Mouse (Mus musculus) gastrocnemius, postnatal 36 days (tissue): ENCODE measurements around the gene Aar2. TPM values are rescaled to one million over a fixed set of nuclear protein-coding genes. Genes with fewer than 3 reads are reported as not detected.
"Not testable (repeated sequence)": the region's sequence is repeated elsewhere in the genome, so short reads cannot be mapped to it uniquely, and the experiment has no call there.

Experiments
- DNase-seq, 2 experiments: peaks; one replicate each; pipeline ENCODE4 v3.0.0; 2022
- intact Hi-C: fragments of 180-260 bp; cut with DNase I; formaldehyde crosslinking; loops from one replicate; pipeline ENCODE4 v1.15.1; 2025
- long read RNA-seq, 2 experiments: library from polyadenylated mRNA; stranded (forward); transcript quantifications; one replicate each; pipeline ENCODE4 v2.0.0; 2021
- total RNA-seq, 2 experiments: library from RNA; stranded (reverse); gene quantifications; 2 replicates each; pipeline ENCODE4 v1.2.3; 2021

Aar2 gene
- 10 to 100 TPM; 18.6 to 19.1 TPM for total RNA-seq
- long read RNA-seq, experiment 1, transcript Aar2-201 (4 exons, 3,427 nt) = major isoform, 19 of 26 reads
- long read RNA-seq, experiment 1, partial matches to known transcripts = 0 of 26 reads
- long read RNA-seq, experiment 1, other reads (novel, unspliced or antisense) = 5 of 26 reads
- long read RNA-seq, experiment 2, transcript Aar2-201 (4 exons, 3,427 nt) = major isoform, 25 of 34 reads
- long read RNA-seq, experiment 2, partial matches to known transcripts = 2 of 34 reads
- long read RNA-seq, experiment 2, other reads (novel, unspliced or antisense) = 4 of 34 reads

DNA sequence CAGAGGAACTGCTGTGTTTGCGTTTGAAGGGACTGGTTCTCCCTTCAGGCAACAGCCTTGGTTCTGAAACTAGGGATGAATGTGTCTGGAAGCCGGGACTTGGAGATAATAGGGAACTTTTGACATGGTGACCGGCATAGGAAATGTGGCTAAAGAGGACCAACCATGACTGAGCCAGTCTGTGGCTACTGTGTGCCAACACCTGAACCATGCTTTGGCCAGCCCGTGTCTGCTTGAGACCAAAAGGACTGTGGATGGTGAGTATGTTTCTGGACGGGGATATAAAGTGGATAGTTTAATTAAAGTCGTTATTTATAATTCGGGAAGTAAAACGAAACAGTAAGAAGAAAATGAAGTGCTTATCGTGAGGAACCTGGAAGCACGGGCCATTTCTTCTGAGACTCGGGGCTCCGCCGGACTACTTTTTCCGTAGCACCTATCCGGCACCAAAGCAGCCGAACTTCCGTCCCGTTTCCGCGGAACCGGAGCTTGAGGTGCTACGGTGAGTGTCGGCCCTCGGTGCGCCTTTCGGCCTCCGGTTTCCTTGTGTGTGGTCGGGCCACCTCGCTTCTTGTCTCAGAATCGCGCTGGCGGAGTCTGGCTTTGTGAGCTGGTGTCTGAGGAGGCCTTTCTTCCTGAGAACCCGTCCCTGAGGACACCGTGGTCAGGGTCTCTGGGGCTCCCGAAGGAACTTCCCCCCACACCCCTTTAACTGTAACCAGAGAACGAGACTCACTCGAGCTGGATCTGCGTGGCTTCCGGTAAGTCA is at the start of gene Aar2:
Aar2 (plus strand) TSS at position 462 of the 769 bp plus-strand sequence.
- intact Hi-C loops = no loop called here
- DNase-seq = peak; percentile 69 to 88

- intact Hi-C loops = loop anchor here (5.0 kb wide), 2 partner anchors 76 to 156 kb away; partner anchors contain the start of gene Epb41l1
Observed at GRCm38 (mm10) chr2:156497915-156498314, 49.5 kb upstream of the Aar2 start.

GRCm38 (mm10) chr2:156501025-156501424 is 46.4 kb upstream of the Aar2 start:
- intact Hi-C loops = no loop called here
- no peak for DNase-seq

More at GRCm38 (mm10) chr2:156497915-156498314, 49.5 kb upstream of the Aar2 start:
- DNase-seq = peak; percentile 38 to 60

DNA sequence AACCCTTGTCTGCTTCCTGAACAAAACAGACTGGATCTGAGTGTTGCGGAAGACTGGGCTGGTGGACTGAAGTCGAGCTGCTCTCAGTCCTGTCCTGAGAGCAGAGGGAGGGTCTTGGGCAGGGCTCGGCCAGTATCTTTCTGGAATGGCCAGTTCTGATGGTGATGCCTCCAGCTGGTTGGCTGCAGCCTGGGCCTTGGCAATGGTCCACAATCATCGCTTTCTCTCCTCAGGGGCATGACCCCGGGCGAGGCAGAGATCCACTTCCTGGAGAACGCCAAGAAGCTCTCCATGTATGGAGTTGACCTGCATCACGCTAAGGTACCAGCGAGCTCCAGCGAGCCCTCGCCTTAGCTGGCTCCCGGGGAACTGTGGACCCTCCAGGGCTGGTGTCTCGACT is 41.9 kb upstream of the Aar2 start:
- DNase-seq = no peak
- intact Hi-C loops = no loop called here

DNA sequence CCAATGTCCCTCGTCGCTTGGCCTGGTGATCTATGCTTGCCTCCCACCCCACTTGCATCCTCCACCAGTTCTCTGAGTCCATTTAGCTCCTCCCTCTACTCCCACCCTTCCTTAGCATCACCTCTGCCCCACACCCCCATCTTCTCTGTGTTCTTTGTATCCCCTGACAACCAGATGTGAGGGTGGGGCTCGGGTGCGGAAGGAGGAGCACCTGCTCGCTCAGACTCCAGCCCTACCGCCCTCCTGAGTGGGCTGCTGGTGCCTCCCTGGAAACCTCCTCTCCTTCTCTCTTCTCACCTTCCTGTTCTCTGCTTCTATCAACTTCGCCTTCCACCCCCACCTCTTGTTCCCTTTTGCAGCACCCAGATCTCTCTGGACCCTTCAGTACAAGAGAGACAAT is 35.4 kb upstream of the Aar2 start:
- no peak for DNase-seq
- intact Hi-C loops = no loop called here

GRCm38 (mm10) chr2:156512561-156512960 is 34.8 kb upstream of the Aar2 start:
- no peak for DNase-seq
- intact Hi-C loops = no loop called here

DNA sequence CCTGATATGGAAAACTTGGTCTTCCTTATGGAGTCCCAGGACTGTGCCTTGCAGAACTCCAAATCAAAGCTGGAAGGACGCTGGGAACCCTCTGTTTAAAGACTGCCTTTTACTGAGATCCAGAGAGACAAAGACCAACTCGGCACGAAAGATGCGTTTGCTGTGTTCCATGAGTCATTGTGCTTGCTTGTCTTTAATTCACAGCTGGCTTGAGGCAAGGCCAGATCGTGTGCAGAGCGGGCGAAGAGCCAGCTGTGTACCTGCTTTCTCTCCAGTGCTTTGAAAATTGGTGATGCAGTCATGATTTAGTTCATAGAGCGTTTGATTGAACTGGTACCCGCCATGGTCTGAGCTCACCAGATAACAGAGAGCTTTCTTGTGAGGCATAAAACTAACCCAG is 32.3 kb upstream of the Aar2 start:
- intact Hi-C loops = no loop called here
- DNase-seq = no peak

DNA sequence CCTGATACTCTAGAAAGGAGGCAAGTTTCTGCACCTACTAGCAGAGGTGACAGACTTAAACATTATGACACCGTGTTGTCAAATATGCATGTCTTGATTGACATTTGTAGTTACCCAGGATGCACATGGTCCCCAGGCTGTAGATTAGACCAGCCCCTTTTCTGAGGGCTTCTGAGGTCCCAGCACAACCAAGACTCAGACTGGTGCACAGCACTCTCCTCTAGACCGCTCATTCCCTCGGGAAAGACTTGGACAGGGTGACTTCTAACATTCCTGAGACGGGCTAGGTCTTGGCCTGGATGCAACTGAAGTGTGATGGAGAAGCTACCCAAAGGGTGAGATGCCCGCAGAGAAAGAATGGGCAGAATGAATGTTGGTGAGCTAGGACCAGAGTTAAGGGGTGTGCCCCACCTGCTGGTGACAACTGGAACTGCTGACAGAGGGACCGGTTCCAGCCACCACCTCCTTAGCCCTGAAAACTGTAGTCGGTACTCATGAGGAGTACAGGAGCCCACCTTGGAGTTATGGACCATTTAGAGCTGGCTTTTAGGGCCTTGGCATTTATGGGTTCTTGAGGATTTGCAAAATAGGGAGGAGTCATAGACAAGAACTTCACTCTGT is 31.7 kb upstream of the Aar2 start:
- intact Hi-C loops = no loop called here
- DNase-seq = peak; percentile 39 to 68

DNA sequence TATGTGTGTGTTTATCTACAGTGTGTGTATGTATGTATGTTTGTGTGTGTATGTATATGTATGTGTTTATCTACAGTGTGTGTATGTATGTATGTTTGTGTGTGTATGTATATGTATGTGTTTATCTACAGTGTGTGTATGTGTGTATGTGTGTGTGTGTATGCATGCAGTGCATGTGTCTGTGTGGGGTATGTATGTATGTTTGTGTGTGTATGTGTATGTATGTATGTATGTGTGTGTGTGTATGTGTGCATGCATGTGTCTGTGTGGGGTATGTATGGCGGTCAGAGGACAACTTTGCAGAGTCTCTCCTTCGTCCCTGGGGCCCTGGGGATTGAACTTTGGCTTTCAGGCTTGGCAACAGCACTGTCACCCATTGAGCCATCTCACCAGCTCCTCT is 30.7 kb upstream of the Aar2 start:
- intact Hi-C loops, DNase-seq: not testable (repeated sequence)

- intact Hi-C loops = no loop called here
- DNase-seq = no peak
Observed at GRCm38 (mm10) chr2:156518306-156518705, 29.1 kb upstream of the Aar2 start.

GRCm38 (mm10) chr2:156519584-156519983 is 27.8 kb upstream of the Aar2 start:
- intact Hi-C loops = no loop called here
- DNase-seq = no peak

DNA sequence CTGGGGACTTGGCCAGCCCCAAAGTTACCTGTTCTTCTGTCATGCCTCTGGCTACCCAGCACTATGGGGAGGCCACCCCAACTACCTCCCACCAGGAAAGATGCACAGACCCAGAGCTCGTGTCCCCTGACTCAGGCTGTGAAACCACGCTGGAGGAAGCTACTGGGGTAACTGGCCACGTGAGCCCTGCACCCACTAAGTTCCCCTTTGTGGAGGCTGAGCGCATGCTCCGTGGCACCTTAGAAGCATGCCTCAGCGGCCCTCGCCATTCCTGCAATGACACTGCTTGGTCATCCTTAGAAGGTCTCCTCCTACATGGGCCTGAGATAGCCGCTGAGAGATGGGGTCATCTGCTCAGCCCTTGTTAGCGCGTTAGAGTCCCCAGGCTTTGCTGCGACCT is 24.4 kb upstream of the Aar2 start:
- intact Hi-C loops = no loop called here
- DNase-seq = no peak

DNA sequence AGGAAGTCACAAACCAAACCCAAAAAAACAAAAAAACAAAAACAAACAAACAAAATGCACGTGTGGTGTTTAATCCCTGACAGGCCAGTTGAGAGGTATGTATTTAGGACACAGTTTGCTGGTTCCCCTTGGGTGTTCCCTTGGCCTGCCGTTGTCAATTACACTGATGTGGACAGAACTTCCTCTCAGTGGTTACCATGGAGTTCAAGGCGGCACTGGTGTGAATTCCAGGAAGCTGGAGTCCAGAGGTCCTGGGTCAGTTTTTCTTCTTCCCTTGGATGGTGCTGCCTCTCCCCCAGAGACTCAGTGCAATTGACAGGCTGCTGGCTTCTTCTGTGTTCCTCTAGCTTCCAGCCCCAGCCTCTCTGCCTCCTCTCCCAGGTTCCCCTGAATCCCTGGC is 23.3 kb upstream of the Aar2 start:
- no peak for DNase-seq
- intact Hi-C loops = no loop called here

- intact Hi-C loops = loop anchor here (1.0 to 5.0 kb wide), 2 partner anchors 83 to 177 kb away; partner anchors contain the start of gene Dlgap4
- no peak for DNase-seq
Observed at GRCm38 (mm10) chr2:156529726-156530125, 17.7 kb upstream of the Aar2 start.

DNA sequence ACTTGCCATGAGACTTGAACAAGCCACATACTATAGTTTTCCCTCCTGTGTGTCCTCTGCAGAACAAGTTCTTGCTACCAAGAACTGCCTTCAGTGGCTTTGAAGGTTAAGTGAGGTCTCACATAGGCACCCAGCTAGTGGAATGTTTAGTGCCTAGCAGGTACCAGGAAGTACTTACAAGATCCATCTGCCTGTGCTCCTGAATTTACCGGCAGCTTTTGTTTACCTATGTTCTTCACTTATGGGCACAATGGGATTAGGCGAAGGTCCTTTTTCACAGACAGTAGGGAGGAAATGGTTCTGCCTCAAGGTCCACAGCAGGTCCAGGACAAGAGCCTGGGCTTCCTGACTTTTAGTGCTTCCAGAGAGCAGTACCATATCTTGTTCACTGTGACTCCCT is 14.2 kb upstream of the Aar2 start:
- intact Hi-C loops = loop anchor here (5.0 kb wide), 1 partner anchor 79 kb away; the partner anchor contains the start of gene Dlgap4
- DNase-seq = no peak

DNA sequence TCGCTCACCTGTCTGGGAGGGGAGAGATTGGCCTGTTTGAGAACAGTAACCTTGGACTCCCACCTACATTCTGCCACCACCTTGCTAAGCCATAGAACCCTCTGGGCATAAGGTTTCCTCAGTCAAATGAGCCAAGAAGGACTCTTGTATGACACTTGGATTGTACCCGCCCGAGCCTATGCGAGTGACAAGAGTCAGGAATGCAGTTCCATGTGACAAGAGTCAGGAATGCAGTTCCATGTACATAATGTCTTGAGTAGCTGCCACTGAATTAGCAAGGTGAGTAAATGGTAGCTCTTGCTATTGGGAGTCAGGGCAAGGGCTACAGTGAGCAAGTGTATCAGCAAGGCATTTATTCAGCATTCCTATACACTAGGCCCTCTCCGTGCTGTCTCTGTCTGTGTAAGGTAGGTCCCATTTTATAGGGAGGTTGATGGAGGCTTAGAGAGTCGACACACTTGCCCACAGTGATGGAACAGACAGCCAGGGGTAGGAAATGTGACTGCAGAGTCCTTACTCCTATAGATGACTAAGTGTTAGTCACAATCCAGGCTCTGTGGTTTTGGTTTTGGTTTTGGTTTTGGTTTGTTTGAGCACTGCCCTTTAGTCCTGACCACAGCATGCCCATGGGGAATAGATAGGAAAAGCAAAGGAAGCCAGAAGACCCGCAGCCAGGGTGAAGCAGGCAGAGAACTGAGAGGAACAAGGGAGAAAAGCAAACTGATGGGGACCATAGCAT is 8.4 kb upstream of the Aar2 start:
- no peak for DNase-seq
- intact Hi-C loops = no loop called here

- intact Hi-C loops = no loop called here
- no peak for DNase-seq
Observed at GRCm38 (mm10) chr2:156540991-156541390, 6.4 kb upstream of the Aar2 start.

DNA sequence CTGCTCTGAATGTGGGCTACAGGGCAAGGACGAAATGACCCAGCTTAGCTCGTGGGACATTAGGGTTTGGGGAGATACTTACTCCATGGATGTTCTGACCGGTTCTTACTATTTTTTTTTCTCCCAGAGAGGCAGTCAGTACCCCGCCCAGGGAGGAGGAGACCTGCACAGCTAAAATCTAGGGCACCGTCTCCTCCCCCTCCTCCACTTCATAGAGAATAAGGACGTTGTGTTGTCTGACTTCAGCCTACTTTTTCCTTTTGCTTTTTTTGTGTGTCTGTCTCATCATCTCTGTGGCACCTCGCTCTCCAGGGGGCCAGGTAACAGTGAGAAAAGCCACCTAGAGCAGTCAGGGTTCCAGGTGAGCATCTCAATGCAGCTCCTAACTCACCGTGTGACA is 5.0 kb upstream of the Aar2 start:
- intact Hi-C loops = no loop called here
- no peak for DNase-seq

- no peak for DNase-seq
- intact Hi-C loops = no loop called here
Observed at GRCm38 (mm10) chr2:156543804-156544203, 3.6 kb upstream of the Aar2 start.

GRCm38 (mm10) chr2:156552421-156552820 is 5.0 kb downstream of the Aar2 start:
- no peak for DNase-seq
- intact Hi-C loops = no loop called here

GRCm38 (mm10) chr2:156561808-156562207 is 14.4 kb downstream of the Aar2 start:
- no peak for DNase-seq
- intact Hi-C loops = no loop called here
